Comparison of ENCODE assay signal across 24 mouse cellular contexts in genomic region chr2:109389977-109390376, GRCm38 (mm10).
DNase-seq lines count a peak whose midpoint lies in the region; ATAC-seq lines count a peak whose summit lies in the region.
"Had no signal": no experiment of that assay in that cellular context is flagged by ENCODE, and none has a peak within 500 bp of the region (broad histone marks: within the 10 kb centered on the region; RNA-seq: fewer than 3 reads in every experiment).

No protein-coding gene starts in this region.

- no peak overlapping the region for H3K9ac ChIP-seq in midbrain, embryonic 11.5 days (ENCODE audit: low read length)
- no peak overlapping the region for H3K9ac ChIP-seq in midbrain, embryonic 14.5 days (replicated peaks; ENCODE audit: low read length)
- no peak overlapping the region for H3K9ac ChIP-seq in forebrain, embryonic 12.5 days
- H3K9ac ChIP-seq in forebrain, embryonic 16.5 days (replicated peaks; ENCODE audit: low read depth, low read length) = no peak overlapping the region
- H3K9ac ChIP-seq: heart, embryonic 12.5 days; intestine, embryonic 15.5 days; limb, embryonic 13.5 days; liver, embryonic 12.5 days; neural tube, embryonic 12.5 days had no signal

- H3K36me3 ChIP-seq in midbrain, embryonic 11.5 days (ENCODE audit: control insufficient read depth, insufficient read depth, low read length) = no peaks in the 10 kb centered on the region
- no peaks in the 10 kb centered on the region for H3K36me3 ChIP-seq in midbrain, embryonic 14.5 days (ENCODE audit: control insufficient read depth, insufficient read depth, low read length)
- no peaks in the 10 kb centered on the region for H3K36me3 ChIP-seq in forebrain, embryonic 12.5 days (replicated peaks)
- H3K36me3 ChIP-seq in forebrain, embryonic 16.5 days (ENCODE audit: control insufficient read depth, insufficient read depth) = no peaks in the 10 kb centered on the region
- H3K36me3 ChIP-seq: heart, embryonic 12.5 days; hindbrain, embryonic 10.5 days; intestine, embryonic 15.5 days; limb, embryonic 13.5 days; liver, embryonic 12.5 days; neural tube, embryonic 12.5 days had no signal

- ATAC-seq in midbrain, embryonic 11.5 days (ENCODE audit: low FRiP score) = peak; percentile 55; the same call in 1 of the 2 replicates
- ATAC-seq in midbrain, embryonic 14.5 days (ENCODE audit: low FRiP score, low TSS enrichment) = no peak
- peak; percentile 71 for ATAC-seq in forebrain, embryonic 12.5 days (ENCODE audit: low FRiP score)
- peak; percentile 91 for ATAC-seq in forebrain, embryonic 16.5 days
- ATAC-seq: hindbrain, embryonic 16.5 days; intestine, embryonic 15.5 days; liver, embryonic 12.5 days had no signal

- no peak overlapping the region for H3K4me2 ChIP-seq in midbrain, embryonic 11.5 days
- H3K4me2 ChIP-seq in midbrain, embryonic 14.5 days (ENCODE audit: low read length) = no peak overlapping the region
- H3K4me2 ChIP-seq in forebrain, embryonic 12.5 days = no peak overlapping the region
- H3K4me2 ChIP-seq in forebrain, embryonic 16.5 days (ENCODE audit: low read length) = no peak overlapping the region
- H3K4me2 ChIP-seq: heart, embryonic 12.5 days; intestine, embryonic 15.5 days; limb, embryonic 13.5 days; liver, embryonic 12.5 days; neural tube, embryonic 12.5 days had no signal

- DNase-seq in midbrain, embryonic 11.5 days (ENCODE audit: low spot score, missing footprints) = no peak
- DNase-seq in midbrain, embryonic 14.5 days = no peak
- no peak for DNase-seq in cerebellum, postnatal 25 days
- no peak for DNase-seq in kidney, adult 18-20 months
- DNase-seq in right cerebral cortex, postnatal 14 days = no peak
- DNase-seq: adrenal gland, postnatal 25 days; cerebellum, adult 9-10 months; gastrocnemius, postnatal 25 days; heart, adult 18-20 months; heart, postnatal 10 days; kidney, adult 9 months; kidney, postnatal 25 days; layer of hippocampus, postnatal 36 days; thymus, postnatal 25 days had no signal

- no peaks in the 10 kb centered on the region for H3K9me3 ChIP-seq in midbrain, embryonic 11.5 days (ENCODE audit: control insufficient read depth, low read length)
- no peaks in the 10 kb centered on the region for H3K9me3 ChIP-seq in midbrain, embryonic 14.5 days (ENCODE audit: control insufficient read depth, low read length)
- no peaks in the 10 kb centered on the region for H3K9me3 ChIP-seq in forebrain, embryonic 12.5 days
- no peaks in the 10 kb centered on the region for H3K9me3 ChIP-seq in forebrain, embryonic 16.5 days (ENCODE audit: control insufficient read depth, low read length)
- H3K9me3 ChIP-seq: heart, embryonic 12.5 days; hindbrain, embryonic 10.5 days; intestine, embryonic 15.5 days; limb, embryonic 13.5 days; liver, embryonic 12.5 days; neural tube, embryonic 12.5 days had no signal

- no peak overlapping the region for H3K27ac ChIP-seq in midbrain, embryonic 11.5 days (ENCODE audit: low read depth, low read length)
- no peak overlapping the region for H3K27ac ChIP-seq in midbrain, embryonic 14.5 days (replicated peaks; ENCODE audit: low read depth, low read length)
- H3K27ac ChIP-seq in forebrain, embryonic 12.5 days = no peak overlapping the region
- no peak overlapping the region for H3K27ac ChIP-seq in forebrain, embryonic 16.5 days (ENCODE audit: low read length)
- H3K27ac ChIP-seq: hindbrain, embryonic 10.5 days; intestine, embryonic 15.5 days; layer of hippocampus, adult 2 months; limb, embryonic 13.5 days; liver, embryonic 12.5 days; neural tube, embryonic 12.5 days had no signal

- H3K4me3 ChIP-seq in midbrain, embryonic 11.5 days (ENCODE audit: low read depth, low read length) = no peak overlapping the region
- no peak overlapping the region for H3K4me3 ChIP-seq in midbrain, embryonic 14.5 days (replicated peaks; ENCODE audit: low read depth, low read length)
- H3K4me3 ChIP-seq in forebrain, embryonic 12.5 days (replicated peaks) = no peak overlapping the region
- no peak overlapping the region for H3K4me3 ChIP-seq in forebrain, embryonic 16.5 days (replicated peaks; ENCODE audit: low read length)
- H3K4me3 ChIP-seq: heart, embryonic 12.5 days; hindbrain, embryonic 10.5 days; intestine, embryonic 15.5 days; layer of hippocampus, adult 2 months; limb, embryonic 13.5 days; liver, embryonic 12.5 days; neural tube, embryonic 12.5 days had no signal

- 57% methylated on average over 1 of the region's 1 CpGs for WGBS in midbrain, embryonic 11.5 days
- WGBS in midbrain, embryonic 14.5 days = 16% methylated on average over 1 of the region's 1 CpGs
- 37% methylated on average over 1 of the region's 1 CpGs for WGBS in forebrain, embryonic 12.5 days
- 16% methylated on average over 1 of the region's 1 CpGs for WGBS in forebrain, embryonic 16.5 days

- no peaks in the 10 kb centered on the region for H3K4me1 ChIP-seq in midbrain, embryonic 11.5 days (ENCODE audit: control insufficient read depth, insufficient read depth, low read length)
- no peaks in the 10 kb centered on the region for H3K4me1 ChIP-seq in midbrain, embryonic 14.5 days (ENCODE audit: control insufficient read depth, insufficient read depth, low read length)
- H3K4me1 ChIP-seq in forebrain, embryonic 12.5 days = 0 out of 2 replicates have a peak, but pooled peaks cover 2% of the 10 kb centered on the region
- no peaks in the 10 kb centered on the region for H3K4me1 ChIP-seq in forebrain, embryonic 16.5 days (replicated peaks; ENCODE audit: control insufficient read depth, insufficient read depth, low read length)
- H3K4me1 ChIP-seq: heart, embryonic 12.5 days; hindbrain, embryonic 10.5 days; intestine, embryonic 15.5 days; liver, embryonic 12.5 days; neural tube, embryonic 12.5 days had no signal

- no peaks in the 10 kb centered on the region for H3K27me3 ChIP-seq in midbrain, embryonic 11.5 days (ENCODE audit: control insufficient read depth, insufficient read depth, low read length)
- no peaks in the 10 kb centered on the region for H3K27me3 ChIP-seq in midbrain, embryonic 14.5 days (ENCODE audit: control insufficient read depth, insufficient read depth, low read length)
- no peaks in the 10 kb centered on the region for H3K27me3 ChIP-seq in forebrain, embryonic 12.5 days
- no peaks in the 10 kb centered on the region for H3K27me3 ChIP-seq in forebrain, embryonic 16.5 days (replicated peaks; ENCODE audit: control insufficient read depth, insufficient read depth, low read length)
- H3K27me3 ChIP-seq: heart, embryonic 12.5 days; intestine, embryonic 15.5 days; limb, embryonic 13.5 days; liver, embryonic 12.5 days; neural tube, embryonic 12.5 days had no signal
